Mouse (Mus musculus): ENCODE results near the gene Prkce. TPM values are rescaled to one million over a fixed set of nuclear protein-coding genes. Genes with fewer than 3 reads are reported as not detected.

Prkce gene
- total RNA-seq, 2 experiments from 2014 or later, result 253 to 257 TPM

DNA sequence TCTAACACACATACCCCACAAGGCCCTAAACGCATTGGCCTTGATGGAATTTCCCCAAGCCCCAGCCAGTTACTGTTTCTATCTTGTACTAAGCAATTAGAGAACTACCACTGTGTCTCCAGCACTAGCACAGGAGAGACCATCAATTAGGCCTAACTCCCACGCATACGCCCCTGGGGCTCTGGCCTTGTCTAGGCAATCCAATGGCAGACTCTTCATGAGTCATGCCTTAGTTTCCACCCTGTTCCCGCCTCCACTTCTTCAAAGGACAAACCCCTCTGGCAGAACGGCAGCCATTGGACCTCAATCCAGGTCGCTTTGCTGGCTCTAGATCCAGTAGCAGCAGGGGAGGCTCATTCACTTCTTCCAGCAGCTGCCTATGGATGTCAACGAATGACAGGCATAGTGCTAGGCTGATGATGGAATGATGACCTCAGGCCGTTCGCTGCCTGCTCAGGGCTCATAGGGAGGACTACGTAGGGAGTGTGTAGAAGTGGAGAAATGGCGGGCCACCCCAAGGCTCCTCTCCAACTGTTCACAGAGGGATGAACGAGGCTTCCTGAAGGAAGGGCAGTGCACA is 481.4 kb downstream of the Prkce start:
- intact Hi-C loops (cut with DNase I), result no loop called here
- DNase-seq, result no peak

DNA sequence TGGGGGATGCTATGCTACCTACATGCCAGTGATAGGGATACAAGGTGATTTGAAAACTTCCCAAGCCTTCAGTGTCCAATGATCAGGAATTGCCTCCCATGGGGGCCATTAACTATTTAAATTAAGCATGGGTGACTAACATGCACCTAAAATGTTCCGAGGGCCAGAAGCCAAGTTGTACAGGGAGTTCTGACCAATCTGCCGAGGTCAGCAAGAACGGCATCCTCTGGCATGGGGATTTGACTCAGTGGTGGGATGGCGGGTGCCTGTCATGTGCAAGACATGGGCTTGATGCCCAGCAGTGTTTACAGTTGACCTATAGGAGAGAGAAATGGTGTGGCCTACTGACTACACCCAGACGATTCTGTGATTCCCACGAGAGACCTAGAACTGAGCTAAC is 482.7 kb downstream of the Prkce start:
- intact Hi-C loops (cut with DNase I), result no loop called here
- no peak for DNase-seq

GRCm38 (mm10) chr17:86651091-86651490 is 483.5 kb downstream of the Prkce start:
- intact Hi-C loops (cut with DNase I), result no loop called here
- DNase-seq, result no peak

- no peak for DNase-seq
- intact Hi-C loops (cut with DNase I), result no loop called here
These were observed 485.2 kb downstream of the Prkce start for GRCm38 (mm10) chr17:86652751-86653150.

- intact Hi-C loops (cut with DNase I), result no loop called here
- DNase-seq, result no peak
These were observed 488.8 kb downstream of the Prkce start for GRCm38 (mm10) chr17:86656369-86656768.

GRCm38 (mm10) chr17:86662301-86662700 is 494.7 kb downstream of the Prkce start:
- no peak for DNase-seq
- intact Hi-C loops (cut with DNase I), result no loop called here

DNA sequence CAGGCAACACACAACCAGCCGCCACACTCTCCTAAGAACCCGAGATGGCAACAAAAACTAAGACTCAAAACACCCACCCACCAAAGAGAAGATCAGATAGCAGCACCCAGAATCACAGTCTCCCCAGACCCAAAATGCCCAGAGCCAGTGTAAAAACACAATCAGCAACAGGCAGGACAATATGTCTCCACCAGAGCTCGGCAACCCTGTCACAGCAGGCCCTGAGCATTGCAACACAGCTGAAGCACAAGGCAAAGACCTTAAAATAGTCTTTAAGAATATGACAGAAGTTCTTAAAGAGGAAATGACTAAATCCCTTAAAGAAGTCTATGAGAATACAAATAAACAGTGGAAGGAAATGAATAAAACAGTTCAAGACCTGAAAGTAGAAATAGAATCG is 495.9 kb downstream of the Prkce start:
- no peak for DNase-seq
- intact Hi-C loops (cut with DNase I), result no loop called here

- intact Hi-C loops (cut with DNase I), result no loop called here
- DNase-seq, result no peak
These were observed 500.4 kb downstream of the Prkce start for GRCm38 (mm10) chr17:86667836-86668600.

GRCm38 (mm10) chr17:86669641-86670373 is 502.2 kb downstream of the Prkce start:
- no peak for DNase-seq
- intact Hi-C loops (cut with DNase I), result no loop called here

DNA sequence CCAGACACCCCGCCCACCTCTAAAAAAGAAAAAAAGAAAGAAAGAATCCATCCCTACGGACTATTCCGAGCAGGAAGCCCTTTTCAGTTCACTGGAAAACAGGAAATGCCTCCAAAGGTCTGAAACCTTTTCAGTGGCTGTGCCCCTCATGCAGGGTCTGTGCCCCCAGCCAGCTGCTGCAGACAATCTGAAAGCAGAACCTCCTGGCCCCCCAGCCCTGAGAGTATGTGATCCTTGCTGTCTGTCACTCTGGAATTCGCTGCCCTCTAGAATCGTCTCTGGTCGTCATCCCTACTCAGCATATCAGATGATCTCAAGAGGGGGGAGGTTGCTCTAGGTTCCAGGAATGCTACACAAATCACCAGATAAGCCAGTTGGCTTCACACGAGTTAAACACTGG is 503.1 kb downstream of the Prkce start:
- intact Hi-C loops (cut with DNase I), result no loop called here
- DNase-seq, result no peak

DNA sequence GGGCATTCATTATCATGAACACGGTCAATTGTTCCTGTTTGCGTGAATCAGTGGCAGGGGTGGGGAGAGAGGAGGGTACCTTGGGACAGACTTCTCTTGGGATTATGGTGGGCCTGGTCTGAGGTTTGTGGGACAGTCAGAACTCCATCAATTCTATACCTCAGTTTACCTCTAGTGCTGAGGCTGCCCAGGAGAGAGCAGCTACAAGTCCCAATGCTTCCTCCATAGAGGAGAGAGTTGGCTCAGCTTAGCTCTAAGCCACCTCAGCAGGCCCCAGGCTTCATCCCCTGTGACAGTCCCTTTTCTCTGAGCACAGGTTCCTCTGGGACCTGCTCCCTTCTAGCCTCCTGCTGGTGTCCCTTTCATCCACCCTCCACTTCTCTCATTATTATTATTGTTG is 507.4 kb downstream of the Prkce start:
- no peak for DNase-seq
- intact Hi-C loops (cut with DNase I), result no loop called here

DNA sequence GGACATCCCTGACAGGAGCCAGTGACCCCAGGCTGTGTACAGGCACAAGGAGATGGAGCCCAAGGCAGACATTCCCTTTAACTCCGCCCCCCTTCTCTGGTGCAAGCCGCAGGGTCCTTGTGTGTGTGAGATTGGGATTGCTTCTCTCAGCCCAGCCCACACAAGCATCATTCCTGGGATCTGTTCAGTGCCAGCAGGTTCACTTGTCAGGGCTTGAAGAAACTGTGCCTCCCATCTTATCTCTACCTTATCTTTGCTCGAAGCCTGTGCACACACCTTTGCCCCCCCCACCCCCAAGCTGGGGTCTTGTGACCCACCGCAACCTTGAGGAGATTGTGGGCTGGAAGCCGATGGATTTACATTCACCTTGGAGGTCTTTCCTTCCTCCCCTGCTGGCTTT is 508.8 kb downstream of the Prkce start:
- intact Hi-C loops (cut with DNase I), result no loop called here
- no peak for DNase-seq

DNA sequence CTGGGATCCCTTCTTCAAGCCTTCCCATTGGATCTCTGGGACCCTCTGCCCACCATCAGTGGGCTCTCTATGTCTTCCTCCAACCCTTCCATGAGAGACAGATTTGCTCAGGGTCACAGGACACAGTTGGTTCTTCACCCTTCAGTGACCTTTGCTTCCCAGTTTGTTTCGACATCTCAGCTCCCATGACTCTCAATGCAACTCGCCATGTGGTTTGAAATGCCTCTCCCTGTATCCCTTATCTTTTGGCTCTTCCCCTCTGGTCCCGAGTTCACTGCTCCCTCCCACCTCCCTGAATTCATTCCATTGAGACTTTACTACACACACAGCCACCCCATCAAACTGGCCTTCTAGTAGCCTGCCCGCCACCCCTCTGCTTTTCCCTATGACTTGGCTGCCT is 509.3 kb downstream of the Prkce start:
- DNase-seq, result no peak
- intact Hi-C loops (cut with DNase I), result no loop called here

DNA sequence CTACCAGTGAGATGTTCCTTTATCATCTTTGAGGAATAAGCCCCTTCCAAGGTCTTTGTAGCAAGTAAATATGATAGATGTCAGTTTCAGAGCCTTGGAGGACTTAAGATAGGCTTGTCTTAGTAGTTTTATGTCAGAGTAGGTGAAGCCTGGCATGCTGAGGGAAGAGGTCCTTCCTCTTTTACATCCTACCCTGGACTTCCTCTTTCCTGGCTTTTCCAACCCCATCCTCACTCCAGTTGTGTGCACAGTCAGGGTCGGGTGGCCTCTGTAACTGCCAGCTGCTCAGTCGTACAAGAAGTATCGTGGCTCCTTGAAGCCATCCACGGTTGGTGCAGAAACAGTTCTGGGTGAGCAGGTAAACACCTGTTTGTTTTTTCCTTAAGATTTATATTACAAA is 517.7 kb downstream of the Prkce start:
- DNase-seq, result no peak
- intact Hi-C loops (cut with DNase I), result no loop called here

DNA sequence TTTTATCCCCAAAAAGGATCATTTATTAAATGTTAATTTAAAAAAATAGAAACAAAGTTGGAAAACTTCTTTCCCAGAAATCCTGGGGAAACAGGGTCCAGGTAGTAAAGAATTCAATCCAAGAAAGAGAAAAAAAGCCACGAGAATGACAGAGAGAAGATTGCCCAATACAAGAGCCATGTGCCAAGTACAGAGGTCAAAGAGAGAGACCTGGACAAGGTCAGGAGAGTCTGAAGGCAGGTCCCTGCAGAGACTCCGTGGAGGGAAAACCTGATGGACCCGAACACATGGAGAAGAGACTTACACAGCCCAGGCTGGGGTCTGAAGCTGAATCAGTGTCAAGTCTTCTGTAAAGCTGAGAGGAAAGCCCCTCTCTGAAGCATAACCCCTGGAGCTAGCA is 519.4 kb downstream of the Prkce start:
- intact Hi-C loops (cut with DNase I), result no loop called here
- DNase-seq, result no peak

DNA sequence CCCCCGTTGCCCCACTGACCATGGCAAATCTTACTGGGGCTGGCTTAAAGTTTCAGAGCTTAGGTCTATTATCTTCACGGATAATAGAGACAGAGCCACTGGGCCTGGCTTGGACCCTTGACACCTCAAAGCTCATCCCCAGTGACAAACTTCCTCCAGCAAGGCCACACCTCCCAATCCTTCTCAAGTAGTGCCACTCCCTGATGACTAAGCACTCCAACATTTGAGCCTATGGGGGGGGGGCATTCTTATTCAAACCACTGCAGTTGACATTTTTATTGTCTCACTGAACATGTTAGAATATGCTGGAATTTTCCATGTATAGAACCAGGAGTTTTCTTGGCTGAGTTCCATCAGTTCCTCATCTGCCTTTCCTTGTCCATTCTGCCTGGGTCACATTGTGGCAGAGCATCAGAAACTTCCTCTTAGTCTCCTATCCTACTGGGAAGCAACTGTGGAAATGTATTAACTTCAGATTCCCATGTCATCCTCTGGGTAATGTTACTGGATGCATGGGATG is 523.3 kb downstream of the Prkce start:
- intact Hi-C loops (cut with DNase I), result no loop called here
- no peak for DNase-seq

DNA sequence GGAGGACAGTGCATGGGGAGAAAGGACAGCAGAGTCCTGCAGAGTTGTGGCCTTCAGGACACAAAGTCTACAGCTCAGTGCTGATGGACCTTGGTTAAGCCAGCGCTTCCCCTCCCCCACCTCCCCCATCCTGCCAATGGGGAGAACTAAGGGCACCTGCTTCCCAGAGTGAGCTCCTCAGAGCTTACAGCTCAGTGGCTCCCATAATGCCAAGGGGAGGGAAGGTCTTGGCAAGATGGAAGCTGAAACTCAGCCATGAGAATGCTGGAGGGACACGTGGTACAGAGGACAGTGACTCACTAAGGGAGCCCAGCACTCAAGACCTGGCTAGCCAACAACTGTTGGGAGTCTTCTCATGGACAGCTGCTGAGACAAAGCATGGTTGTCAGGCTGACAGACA is 530.2 kb downstream of the Prkce start:
- DNase-seq, result peak; percentile 5
- intact Hi-C loops (cut with DNase I), result no loop called here

- DNase-seq, result no peak
These were observed 535.8 kb downstream of the Prkce start for GRCm38 (mm10) chr17:86703336-86703735.

DNA sequence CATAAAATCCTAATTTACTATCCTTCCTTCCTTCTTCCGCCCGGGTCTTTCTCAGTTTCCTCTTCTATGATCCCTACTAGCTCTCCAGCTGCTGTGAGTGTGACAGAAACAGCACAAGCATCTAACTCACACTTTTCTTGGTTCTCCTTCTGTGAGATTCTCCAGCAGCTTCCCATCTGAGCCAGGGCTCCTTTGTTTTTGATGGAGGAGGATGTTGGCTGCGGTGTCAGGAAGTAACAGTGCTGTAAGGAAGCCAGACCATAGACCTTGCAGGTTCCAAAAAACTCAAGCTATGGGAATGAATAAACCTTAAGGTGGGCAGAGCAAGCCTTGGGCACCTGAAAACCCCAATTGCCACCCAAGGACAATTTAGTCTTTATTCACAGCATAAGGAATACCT is 537.7 kb downstream of the Prkce start:
- no peak for DNase-seq
- intact Hi-C loops (cut with DNase I), result no loop called here

More at GRCm38 (mm10) chr17:86703336-86703735, 535.8 kb downstream of the Prkce start:
- intact Hi-C loops (cut with DNase I), result no loop called here

DNA sequence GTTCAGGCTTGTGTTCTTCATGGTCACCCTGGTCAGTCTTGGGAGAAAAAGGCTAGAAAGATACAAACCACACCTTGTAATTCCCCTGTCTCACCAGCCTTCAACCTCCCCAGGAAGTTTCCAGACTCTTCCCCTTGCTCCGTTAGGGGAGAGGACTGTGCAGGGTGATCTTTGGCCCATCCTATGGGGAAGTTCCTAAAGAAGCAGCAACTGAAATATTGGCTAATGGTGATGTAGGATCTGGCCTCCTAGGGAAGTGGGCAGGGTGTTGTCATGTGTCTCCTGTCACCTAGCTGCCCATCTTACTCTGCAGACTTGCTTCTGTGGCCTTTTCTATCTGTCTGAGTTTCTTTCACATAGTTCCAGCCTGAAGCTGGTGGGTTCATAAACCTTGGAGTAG is 538.9 kb downstream of the Prkce start:
- intact Hi-C loops (cut with DNase I), result no loop called here

More for the DNA sequence above, 538.9 kb downstream of the Prkce start:
- DNase-seq, result no peak

Data from left cerebral cortex, postnatal 4 days (tissue).